In genomic region chr15:78181701-78182405, GRCm38 (mm10) we compare ENCODE assay signal across 10 mouse cellular contexts. TPM values are rescaled to one million over a fixed set of nuclear protein-coding genes. Genes with fewer than 3 reads are reported as not detected.
DNase-seq lines count a peak whose midpoint lies in the region; ATAC-seq lines count a peak whose summit lies in the region.
"Had no signal": no experiment of that assay in that cellular context is flagged by ENCODE, and none has a peak within 500 bp of the region (broad histone marks: within the 10 kb centered on the region; RNA-seq: fewer than 3 reads in every experiment).

No protein-coding gene starts in this region.

- peaks cover 8% of the 10 kb centered on the region for H3K4me1 ChIP-seq in limb, embryonic 13.5 days
- H3K4me1 ChIP-seq in limb, embryonic 10.5 days, result peaks cover 20% of the 10 kb centered on the region
- H3K4me1 ChIP-seq in hindbrain, embryonic 13.5 days (replicated peaks), result peaks cover 56% of the 10 kb centered on the region
- H3K4me1 ChIP-seq in neural tube, embryonic 13.5 days (replicated peaks), result peaks cover 58% of the 10 kb centered on the region
- no peaks in the 10 kb centered on the region for H3K4me1 ChIP-seq in kidney, embryonic 14.5 days (ENCODE audit: control insufficient read depth, insufficient read depth, low read length)

- no peak overlapping the region for H3K9ac ChIP-seq in limb, embryonic 13.5 days
- peak overlapping the region; percentile 55 for H3K9ac ChIP-seq in hindbrain, embryonic 13.5 days
- H3K9ac ChIP-seq in neural tube, embryonic 13.5 days, result peak overlapping the region; percentile 31; the same call in 1 of the 2 replicates
- no peak overlapping the region for H3K9ac ChIP-seq in kidney, embryonic 14.5 days (ENCODE audit: low read depth, low read length)
- H3K9ac ChIP-seq: kidney, embryonic 15.5 days had no signal

- no peak for DNase-seq in limb, embryonic 10.5 days (ENCODE audit: low spot score)
- DNase-seq in cerebellum, postnatal 4 days (ENCODE audit: low spot score in 2 of 2), result peak; percentile 76 to 83
- DNase-seq in urinary bladder, adult 2 months (ENCODE audit: low spot score), result no peak

- H3K27me3 ChIP-seq in limb, embryonic 13.5 days, result peaks cover 29% of the 10 kb centered on the region; the same call in 1 of the 2 replicates
- H3K27me3 ChIP-seq in limb, embryonic 10.5 days (ENCODE audit: low read depth, poor library complexity, severe bottlenecking), result peaks cover 44% of the 10 kb centered on the region
- H3K27me3 ChIP-seq in hindbrain, embryonic 13.5 days, result peaks cover 11% of the 10 kb centered on the region
- peaks cover 4% of the 10 kb centered on the region; the same call in 1 of the 2 replicates for H3K27me3 ChIP-seq in neural tube, embryonic 13.5 days
- no peaks in the 10 kb centered on the region for H3K27me3 ChIP-seq in kidney, embryonic 14.5 days (ENCODE audit: control insufficient read depth, insufficient read depth, low read length)

- H3K4me2 ChIP-seq in limb, embryonic 13.5 days (replicated peaks), result no peak overlapping the region
- H3K4me2 ChIP-seq in hindbrain, embryonic 13.5 days, result no peak overlapping the region
- peak overlapping the region; percentile 27 for H3K4me2 ChIP-seq in neural tube, embryonic 13.5 days
- no peak overlapping the region for H3K4me2 ChIP-seq in kidney, embryonic 14.5 days (replicated peaks; ENCODE audit: low read depth, low read length)
- H3K4me2 ChIP-seq: kidney, embryonic 15.5 days had no signal

- no peak overlapping the region for H3K27ac ChIP-seq in limb, embryonic 13.5 days
- no peak overlapping the region for H3K27ac ChIP-seq in limb, embryonic 10.5 days
- H3K27ac ChIP-seq in hindbrain, embryonic 13.5 days, result peak overlapping the region; percentile 82
- peak overlapping the region; percentile 87 for H3K27ac ChIP-seq in neural tube, embryonic 13.5 days (replicated peaks)
- no peak overlapping the region for H3K27ac ChIP-seq in kidney, embryonic 14.5 days (ENCODE audit: low read depth, low read length)
- H3K27ac ChIP-seq: kidney, embryonic 15.5 days had no signal

- H3K36me3 ChIP-seq in limb, embryonic 13.5 days, result no peaks in the 10 kb centered on the region
- no peaks in the 10 kb centered on the region for H3K36me3 ChIP-seq in limb, embryonic 10.5 days
- no peaks in the 10 kb centered on the region for H3K36me3 ChIP-seq in hindbrain, embryonic 13.5 days
- H3K36me3 ChIP-seq in neural tube, embryonic 13.5 days, result no peaks in the 10 kb centered on the region
- H3K36me3 ChIP-seq in kidney, embryonic 14.5 days (ENCODE audit: control insufficient read depth, insufficient read depth, low read length), result no peaks in the 10 kb centered on the region
- H3K36me3 ChIP-seq: kidney, embryonic 15.5 days had no signal

- peak; percentile 30; the same call in 1 of the 2 replicates for ATAC-seq in limb, embryonic 13.5 days (ENCODE audit: low FRiP score, low read depth)
- peak; percentile 37 for ATAC-seq in hindbrain, embryonic 13.5 days (ENCODE audit: low FRiP score)
- peak; percentile 78 for ATAC-seq in neural tube, embryonic 13.5 days (ENCODE audit: low read depth)
- ATAC-seq in kidney, embryonic 14.5 days (ENCODE audit: low FRiP score, low TSS enrichment), result no peak

- no peaks in the 10 kb centered on the region for H3K9me3 ChIP-seq in limb, embryonic 13.5 days
- H3K9me3 ChIP-seq in limb, embryonic 10.5 days (replicated peaks), result no peaks in the 10 kb centered on the region
- H3K9me3 ChIP-seq in hindbrain, embryonic 13.5 days, result no peaks in the 10 kb centered on the region
- H3K9me3 ChIP-seq in neural tube, embryonic 13.5 days, result no peaks in the 10 kb centered on the region
- no peaks in the 10 kb centered on the region for H3K9me3 ChIP-seq in kidney, embryonic 14.5 days (ENCODE audit: control insufficient read depth, low read length)
- H3K9me3 ChIP-seq: kidney, embryonic 15.5 days had no signal

- 43% methylated on average over 8 of the region's 8 CpGs for WGBS in limb, embryonic 13.5 days
- WGBS in limb, embryonic 10.5 days, result 61% methylated on average over 8 of the region's 8 CpGs
- 19% methylated on average over 8 of the region's 8 CpGs for WGBS in hindbrain, embryonic 13.5 days
- WGBS in neural tube, embryonic 13.5 days, result 18% methylated on average over 8 of the region's 8 CpGs
- 42% methylated on average over 8 of the region's 8 CpGs for WGBS in kidney, embryonic 14.5 days

- H3K4me3 ChIP-seq in limb, embryonic 13.5 days, result no peak overlapping the region
- no peak overlapping the region for H3K4me3 ChIP-seq in limb, embryonic 10.5 days
- no peak overlapping the region for H3K4me3 ChIP-seq in hindbrain, embryonic 13.5 days
- H3K4me3 ChIP-seq in neural tube, embryonic 13.5 days, result no peak overlapping the region
- no peak overlapping the region for H3K4me3 ChIP-seq in kidney, embryonic 14.5 days (ENCODE audit: low read length)
- H3K4me3 ChIP-seq: erythroblast, embryonic 14.5 days; kidney, embryonic 15.5 days had no signal

RNA-seq across cellular contexts. Expression of gene Ift27, which starts 7.9 kb away (rescaled TPM):
- 91.1 and 98.3 TPM in 2 replicates for polyA plus RNA-seq in limb, embryonic 13.5 days (2015; fragmentation: Nextera tagmentation; extraction: Ambion mirVana)
- polyA plus RNA-seq in limb, embryonic 10.5 days (2016; fragmentation: Nextera tagmentation; extraction: Ambion mirVana), result 121 and 122 TPM in 2 replicates
- polyA plus RNA-seq in hindbrain, embryonic 13.5 days (2015; fragmentation: Nextera tagmentation; extraction: Ambion mirVana), result 106 and 111 TPM in 2 replicates
- polyA plus RNA-seq in neural tube, embryonic 13.5 days (2015; fragmentation: Nextera tagmentation; extraction: Ambion mirVana), result 88.5 and 96.9 TPM in 2 replicates
- polyA plus RNA-seq in kidney, embryonic 14.5 days (2014; fragmentation: Nextera tagmentation; extraction: Ambion mirVana), result 92.9 and 105 TPM in 2 replicates
- 32.3 and 33.5 TPM in 2 replicates for polyA plus RNA-seq in urinary bladder, adult 2 months (2012; rRNA removed)

RNA-seq across cellular contexts. Expression of gene Pvalb, which starts 24.3 kb away (rescaled TPM):
- polyA plus RNA-seq in limb, embryonic 13.5 days (2015; fragmentation: Nextera tagmentation; extraction: Ambion mirVana), result 0.15 TPM in 1 of 2 replicates, not detected in the other
- not detected in 2 replicates for polyA plus RNA-seq in limb, embryonic 10.5 days (2016; fragmentation: Nextera tagmentation; extraction: Ambion mirVana)
- 6.7 and 13.6 TPM in 2 replicates for polyA plus RNA-seq in hindbrain, embryonic 13.5 days (2015; fragmentation: Nextera tagmentation; extraction: Ambion mirVana)
- polyA plus RNA-seq in neural tube, embryonic 13.5 days (2015; fragmentation: Nextera tagmentation; extraction: Ambion mirVana), result 2.5 and 4.1 TPM in 2 replicates
- polyA plus RNA-seq in kidney, embryonic 14.5 days (2014; fragmentation: Nextera tagmentation; extraction: Ambion mirVana), result not detected in 2 replicates
- polyA plus RNA-seq in urinary bladder, adult 2 months (2012; rRNA removed), result 0.07 TPM in 1 of 2 replicates, not detected in the other
- polyA plus RNA-seq: erythroblast, embryonic 14.5 days; kidney, embryonic 15.5 days; stomach, embryonic 14.5 days had no signal

Comparison
In these comparisons a context has a peak if more than half of its experiments do, and no peak if none do; other contexts are left out.
1. H3K27ac ChIP-seq: peak in hindbrain, embryonic 13.5 days (single experiment) and neural tube, embryonic 13.5 days (single experiment); none in limb, embryonic 13.5 days (single experiment), limb, embryonic 10.5 days (single experiment) and kidney, embryonic 14.5 days (single experiment).
2. H3K9ac ChIP-seq: peak in hindbrain, embryonic 13.5 days (single experiment) and neural tube, embryonic 13.5 days (single experiment); none in limb, embryonic 13.5 days (single experiment) and kidney, embryonic 14.5 days (single experiment).
3. DNase-seq: peak in cerebellum, postnatal 4 days (2 of 2); none in limb, embryonic 10.5 days (single experiment) and urinary bladder, adult 2 months (single experiment).